Mouse (Mus musculus) liver, adult 2 months (tissue): ENCODE data around the gene Irgm2. TPM values are rescaled to one million over a fixed set of nuclear protein-coding genes. Genes with fewer than 3 reads are reported as not detected.

Experiments
- DNase-seq: peaks from one replicate; pipeline ENCODE4 v3.0.0-alpha.2; 2011; ENCODE audit warnings: low read depth, low spot score; ENCODE audit errors: extremely low read depth
- H3K27ac ChIP-seq: fragments of 200-500 bp; replicated peaks from 2 replicates; pipeline ENCODE4 v1.5.1; 2012; ENCODE audit warnings: low read depth, mild to moderate bottlenecking, control low read depth, inconsistent platforms, low read length; ENCODE audit not compliant: insufficient read depth
- H3K27me3 ChIP-seq: fragments of 200-500 bp; 2 replicates; pipeline ENCODE4 v1.6.1; 2012; ENCODE audit warnings: mild to moderate bottlenecking, moderate library complexity, low read length, inconsistent platforms; ENCODE audit not compliant: control insufficient read depth, insufficient read depth
- H3K36me3 ChIP-seq: fragments of 200-500 bp; 2 replicates; pipeline ENCODE4 v1.6.1; 2012; ENCODE audit warnings: low read length, inconsistent platforms; ENCODE audit not compliant: control insufficient read depth, insufficient read depth
- H3K4me1 ChIP-seq: fragments of 200-500 bp; 2 replicates; pipeline ENCODE4 v1.6.1; 2011; ENCODE audit warnings: low read length; ENCODE audit not compliant: control insufficient read depth, insufficient read depth
- H3K4me3 ChIP-seq: fragments of 200-500 bp; 2 replicates; pipeline ENCODE4 v1.5.1; 2011; ENCODE audit warnings: low read depth, mild to moderate bottlenecking, control low read depth, low read length, moderate library complexity; ENCODE audit not compliant: insufficient read depth
- H3K79me2 ChIP-seq: fragments of 200-500 bp; 2 replicates; pipeline ENCODE4 v1.6.1; 2012; ENCODE audit warnings: inconsistent platforms, mild to moderate bottlenecking, low read length, moderate library complexity; ENCODE audit not compliant: control insufficient read depth, insufficient read depth
- H3K9ac ChIP-seq: fragments of 200-500 bp; 2 replicates; pipeline ENCODE4 v1.6.1; 2012; ENCODE audit warnings: low read depth, mild to moderate bottlenecking, control low read depth, inconsistent platforms, low read length
- CTCF ChIP-seq: fragments of 200-500 bp; IDR thresholded peaks from 2 replicates; pipeline ENCODE4 v1.5.1; 2011; ENCODE audit warnings: low read depth, low read length, control low read depth
- POLR2A ChIP-seq: fragments of 200-500 bp; IDR thresholded peaks from 2 replicates; pipeline ENCODE4 v1.6.1; 2011; ENCODE audit warnings: low read length, control low read depth; ENCODE audit not compliant: insufficient read depth; ENCODE audit errors: extremely low read depth
- WGBS: fragments of 180-500 bp; shearing (Covaris S2); methylation state at CpG from one replicate; pipeline ENCODE4 v1.1.7; 2018; 5-methylcytosine and 5-hydroxymethylcytosine counted together
- polyA plus RNA-seq: library from polyadenylated mRNA; depleted of rRNA; stranded (reverse); fragments of >200 nt; gene quantifications from 2 replicates; pipeline ENCODE4 v1.2.3, GENCODE M21; 2012; rRNA removed
- total RNA-seq: library from RNA; depleted of rRNA; stranded (reverse); fragments of >200 nt; gene quantifications from 2 replicates; pipeline ENCODE4 v1.2.3, GENCODE M21; 2014; rRNA removed

The Irgm2 gene
- total and polyA plus RNA-seq, 2 experiments: 21.8 to 40.8 TPM

GRCm38 (mm10) chr11:58264546-58264945 lies 65.1 kb downstream of the Irgm2 start:
- Histone ChIP-seq H3K27me3 (no peaks in the 10 kb centered on the region), H3K79me2 (no peaks in the 10 kb centered on the region), H3K4me3 (no peak overlapping the region), H3K36me3 (no peaks in the 10 kb centered on the region), H3K27ac (no peak overlapping the region), H3K9ac (no peak overlapping the region), H3K4me1 (no peaks in the 10 kb centered on the region)
- no peak for TF ChIP-seq POLR2A
- no peak for TF ChIP-seq CTCF
- 89% methylated on average over 9 of the region's 9 CpGs for WGBS
- DNase-seq: no peak

DNA sequence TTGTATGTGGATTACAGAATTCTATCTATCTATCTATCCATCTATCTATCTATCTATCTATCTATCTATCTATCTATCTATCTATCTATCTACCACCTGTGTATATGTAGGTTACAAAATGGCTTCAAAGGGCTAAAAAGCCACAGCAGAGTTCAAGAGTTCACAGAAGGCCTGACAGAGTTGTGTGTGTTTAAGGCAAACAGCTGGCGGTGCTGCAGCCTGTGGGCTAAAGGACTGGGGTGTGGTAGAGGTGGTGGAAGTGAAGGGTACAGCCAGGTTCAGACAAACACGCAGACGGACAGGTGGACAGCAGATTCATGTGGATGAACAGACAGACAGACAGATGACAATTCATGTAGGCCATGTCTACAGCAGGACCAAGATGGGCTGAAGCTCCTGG lies 68.9 kb downstream of the Irgm2 start:
- H3K79me2 ChIP-seq: no peaks in the 10 kb centered on the region
- no peak overlapping the region for H3K4me3 ChIP-seq
- H3K36me3 ChIP-seq: no peaks in the 10 kb centered on the region
- WGBS: 30% methylated on average over 3 of the region's 3 CpGs
- H3K27me3 ChIP-seq: no peaks in the 10 kb centered on the region
- DNase-seq: no peak
- no peak overlapping the region for H3K9ac ChIP-seq
- H3K27ac ChIP-seq: no peak overlapping the region
- no peaks in the 10 kb centered on the region; the same call in 1 of the 2 replicates for H3K4me1 ChIP-seq
- TF ChIP-seq CTCF: no peak
- TF ChIP-seq POLR2A: no peak

Other genes starting within 250 kb of the Irgm2 start
- gene Larp1, start 190.6 kb upstream of the Irgm2 start, total RNA-seq: 19.7 and 31.4 TPM in 2 replicates
- gene Larp1, start 190.6 kb upstream of the Irgm2 start, polyA plus RNA-seq: 34.7 and 39.8 TPM in 2 replicates
- not detected in 2 replicates for gene Gm12248, start 106.5 kb upstream of the Irgm2 start, total RNA-seq
- gene Gm12248, start 106.5 kb upstream of the Irgm2 start, polyA plus RNA-seq: 1.7 TPM in 2 replicates
- gene Cnot8, start 95.5 kb upstream of the Irgm2 start, total RNA-seq: 48.0 and 49.1 TPM in 2 replicates
- gene Cnot8, start 95.5 kb upstream of the Irgm2 start, polyA plus RNA-seq: 40.2 and 49.0 TPM in 2 replicates
- gene Gemin5, start 31.1 kb upstream of the Irgm2 start, total RNA-seq: 4.8 and 5.1 TPM in 2 replicates
- gene Gemin5, start 31.1 kb upstream of the Irgm2 start, polyA plus RNA-seq: 2.5 and 3.5 TPM in 2 replicates
- 34.5 and 41.1 TPM in 2 replicates for gene Mrpl22, start 28.0 kb upstream of the Irgm2 start, total RNA-seq
- 57.1 and 63.4 TPM in 2 replicates for gene Mrpl22, start 28.0 kb upstream of the Irgm2 start, polyA plus RNA-seq
- 32.5 and 33.0 TPM in 2 replicates for gene Igtp, start 62 bp upstream of the Irgm2 start, total RNA-seq
- 46.1 and 52.9 TPM in 2 replicates for gene Igtp, start 62 bp upstream of the Irgm2 start, polyA plus RNA-seq
- 0.07 TPM in 1 of 2 replicates, not detected in the other for gene 4930438A08Rik, start 75.2 kb downstream of the Irgm2 start, total RNA-seq
- gene 4930438A08Rik, start 75.2 kb downstream of the Irgm2 start, polyA plus RNA-seq: not detected in 2 replicates
- 2.3 and 3.0 TPM in 2 replicates for gene Zfp692, start 107.5 kb downstream of the Irgm2 start, total RNA-seq
- gene Zfp692, start 107.5 kb downstream of the Irgm2 start, polyA plus RNA-seq: 5.9 and 8.9 TPM in 2 replicates
- 20.7 and 23.8 TPM in 2 replicates for gene Zfp672, start 130.7 kb downstream of the Irgm2 start, total RNA-seq
- gene Zfp672, start 130.7 kb downstream of the Irgm2 start, polyA plus RNA-seq: 14.9 and 18.6 TPM in 2 replicates
- gene Sh3bp5l, start 131.1 kb downstream of the Irgm2 start, total RNA-seq: 8.9 and 10.3 TPM in 2 replicates
- gene Sh3bp5l, start 131.1 kb downstream of the Irgm2 start, polyA plus RNA-seq: 15.8 and 19.6 TPM in 2 replicates
- gene Lypd8, start 179.4 kb downstream of the Irgm2 start, total RNA-seq: not detected in 2 replicates
- gene Lypd8, start 179.4 kb downstream of the Irgm2 start, polyA plus RNA-seq: 2.6 and 4.0 TPM in 2 replicates
- gene 1810065E05Rik, start 221.5 kb downstream of the Irgm2 start, total RNA-seq: not detected in 2 replicates
- 0.22 TPM in 1 of 2 replicates, not detected in the other for gene 1810065E05Rik, start 221.5 kb downstream of the Irgm2 start, polyA plus RNA-seq
- not detected in 2 replicates for gene Gm12253, start 232.9 kb downstream of the Irgm2 start, total RNA-seq
- gene Gm12253, start 232.9 kb downstream of the Irgm2 start, polyA plus RNA-seq: not detected in 2 replicates